7 mouse cellular contexts compared by ENCODE assay signal in genomic region chr11:109069326-109069709, GRCm38 (mm10).
DNase-seq lines count a peak whose midpoint lies in the region; ATAC-seq and TF ChIP-seq lines count a peak whose summit lies in the region.

No protein-coding gene starts in this region.

- H3K27me3 ChIP-seq in lung, embryonic 15.5 days, result no peaks in the 10 kb centered on the region
- H3K27me3 ChIP-seq in intestine, postnatal 0 days (replicated peaks; ENCODE audit: control insufficient read depth, insufficient read depth, low read length), result no peaks in the 10 kb centered on the region
- no peaks in the 10 kb centered on the region for H3K27me3 ChIP-seq in small intestine, adult 2 months (ENCODE audit: control insufficient read depth, insufficient read depth, low read length)

- no peak for TF ChIP-seq CTCF in intestine, postnatal 0 days (IDR thresholded peaks at IDR 0.05; ENCODE audit: low read depth)
- no peak for TF ChIP-seq CTCF in small intestine, adult 2 months (IDR thresholded peaks at IDR 0.05; ENCODE audit: extremely low read depth, insufficient read length, insufficient replicate concordance, low read depth, low read length)

- H3K4me1 ChIP-seq in lung, embryonic 15.5 days, result peaks cover 38% of the 10 kb centered on the region
- peaks cover 4% of the 10 kb centered on the region for H3K4me1 ChIP-seq in intestine, postnatal 0 days (replicated peaks; ENCODE audit: control insufficient read depth, insufficient read depth, low read length)
- peaks cover 10% of the 10 kb centered on the region for H3K4me1 ChIP-seq in small intestine, adult 2 months (ENCODE audit: control insufficient read depth, insufficient read depth, insufficient read length, low read length)

- 0 out of 2 replicates have a peak, but pooled peaks have one; percentile 10 for ATAC-seq in lung, embryonic 15.5 days (ENCODE audit: borderline replicate concordance, extremely low read depth, low FRiP score, low TSS enrichment)
- ATAC-seq in intestine, postnatal 0 days, result 0 out of 2 replicates have a peak, but pooled peaks have one; percentile 16

- no peak overlapping the region for H3K4me3 ChIP-seq in lung, embryonic 15.5 days
- no peak overlapping the region for H3K4me3 ChIP-seq in intestine, postnatal 0 days (ENCODE audit: low read depth, low read length)
- no peak overlapping the region for H3K4me3 ChIP-seq in small intestine, adult 2 months (ENCODE audit: low read depth, low read length)

- 48% methylated on average over 6 of the region's 6 CpGs for WGBS in lung, embryonic 15.5 days
- 57% methylated on average over 6 of the region's 6 CpGs for WGBS in intestine, postnatal 0 days
- WGBS in small intestine, adult 2 months, result 19% methylated on average over 6 of the region's 6 CpGs

- no peak for DNase-seq in lung, postnatal 4 days
- DNase-seq in cerebellum, postnatal 10 days, result peak; percentile 63 to 71
- no peak for DNase-seq in liver
- no peak for DNase-seq in c-Kit-positive CD71-positive TER-119-positive erythroid progenitor cells, embryonic 14.5 days (ENCODE audit: low spot score)

- no peak for TF ChIP-seq POLR2A in small intestine, adult 2 months (IDR thresholded peaks at IDR 0.05; ENCODE audit: low read depth, low read length)

- H3K27ac ChIP-seq in lung, embryonic 15.5 days, result peak overlapping the region; percentile 53; the same call in 1 of the 2 replicates
- no peak overlapping the region for H3K27ac ChIP-seq in intestine, postnatal 0 days (ENCODE audit: low read depth, low read length)
- H3K27ac ChIP-seq in small intestine, adult 2 months (ENCODE audit: insufficient read depth, low read depth, low read length), result peak overlapping the region; percentile 33

- no peaks in the 10 kb centered on the region for H3K36me3 ChIP-seq in lung, embryonic 15.5 days
- no peaks in the 10 kb centered on the region for H3K36me3 ChIP-seq in intestine, postnatal 0 days (ENCODE audit: control insufficient read depth, insufficient read depth)
- no peaks in the 10 kb centered on the region for H3K36me3 ChIP-seq in small intestine, adult 2 months (ENCODE audit: control insufficient read depth, insufficient read depth, low read length)

- H3K9ac ChIP-seq in lung, embryonic 15.5 days, result no peak overlapping the region
- no peak overlapping the region for H3K9ac ChIP-seq in intestine, postnatal 0 days (ENCODE audit: low read depth, low read length)

- no peak overlapping the region for H3K4me2 ChIP-seq in lung, embryonic 15.5 days
- no peak overlapping the region for H3K4me2 ChIP-seq in intestine, postnatal 0 days (replicated peaks; ENCODE audit: low read depth)

- no peaks in the 10 kb centered on the region for H3K9me3 ChIP-seq in lung, embryonic 15.5 days
- no peaks in the 10 kb centered on the region for H3K9me3 ChIP-seq in intestine, postnatal 0 days (ENCODE audit: control insufficient read depth)

Comparison
In these comparisons a context has a peak if more than half of its experiments do, and no peak if none do; other contexts are left out.
1. DNase-seq: peak in cerebellum, postnatal 10 days (2 of 2); none in lung, postnatal 4 days (0 of 2), liver (single experiment) and c-Kit-positive CD71-positive TER-119-positive erythroid progenitor cells, embryonic 14.5 days (single experiment).